Mouse (Mus musculus): Measurements from ENCODE around the gene Olfr896-ps1.

The Olfr896-ps1 gene

GRCm38 (mm10) chr9:38290807-38291206 lies at the start of gene Olfr896-ps1:
Gene Olfr896-ps1, plus strand, starts transcription at chr9:38291107.
- DNase-seq: no peak

- no peak for DNase-seq
Observed at GRCm38 (mm10) chr9:38252474-38252873, 38.4 kb upstream of the Olfr896-ps1 start, which contains the start of gene Olfr143. Gene Olfr143, plus strand, starts transcription at chr9:38252774.

- no peak for DNase-seq
Observed at GRCm38 (mm10) chr9:38267551-38267950, 23.4 kb upstream of the Olfr896-ps1 start, which contains the start of gene Olfr895. Gene Olfr895, plus strand, starts transcription at chr9:38267851.

- DNase-seq: no peak
Observed at GRCm38 (mm10) chr9:38328760-38329159, 37.9 kb downstream of the Olfr896-ps1 start, which contains the start of gene Olfr25. Gene Olfr25, plus strand, starts transcription at chr9:38329060.
